Mouse (Mus musculus) retina, adult 2 months (tissue): ENCODE results near the gene Sox10.

ENCODE experiments used
- DNase-seq: peaks from one replicate; pipeline ENCODE4 v3.0.0-alpha.2; 2012; ENCODE audit warnings: low read depth, low spot score

The Sox10 gene

DNA sequence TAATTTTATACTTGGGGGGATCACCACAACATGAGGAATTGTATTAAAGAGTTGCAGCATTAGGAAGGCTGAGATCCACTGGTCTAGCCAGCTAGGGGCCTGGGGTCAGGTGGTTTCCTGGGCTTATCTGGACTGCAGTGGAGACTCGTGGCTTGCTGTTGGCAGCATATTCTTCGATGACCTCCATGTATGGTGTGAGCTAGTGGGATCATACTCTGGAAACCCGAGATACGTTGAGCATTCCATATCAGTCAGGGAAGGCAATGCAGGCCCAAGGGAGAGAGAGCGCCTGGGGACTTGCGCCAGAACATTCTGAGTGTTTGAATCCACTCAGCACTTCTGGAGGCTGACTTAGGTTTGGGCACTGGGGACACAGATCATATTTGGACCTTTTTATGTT, 41.3 kb downstream of the Sox10 start:
- no peak for DNase-seq

DNA sequence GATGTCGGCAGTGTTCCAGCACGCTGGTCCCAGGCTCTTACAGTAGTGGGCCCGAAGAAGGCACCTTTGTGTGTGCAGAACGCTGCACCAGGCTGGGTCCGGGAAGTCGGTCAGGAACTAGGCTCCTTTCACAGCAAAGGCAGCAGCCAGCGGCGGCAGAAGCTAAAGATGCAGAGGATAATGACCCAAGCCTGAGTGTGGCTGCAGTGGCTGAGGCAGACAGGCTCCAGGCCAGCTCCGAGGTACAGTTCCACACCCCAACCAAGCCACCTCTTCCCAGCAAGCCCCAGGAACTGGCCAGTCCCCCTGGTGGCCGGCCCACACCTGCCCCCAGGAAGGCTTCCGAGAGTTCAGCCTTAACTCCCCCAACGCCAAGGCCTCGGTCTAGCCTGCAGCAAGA, 42.5 kb downstream of the Sox10 start:
- DNase-seq: no peak

- no peak for DNase-seq
Observed at GRCm38 (mm10) chr15:79122119-79122518, 42.9 kb downstream of the Sox10 start.

DNA sequence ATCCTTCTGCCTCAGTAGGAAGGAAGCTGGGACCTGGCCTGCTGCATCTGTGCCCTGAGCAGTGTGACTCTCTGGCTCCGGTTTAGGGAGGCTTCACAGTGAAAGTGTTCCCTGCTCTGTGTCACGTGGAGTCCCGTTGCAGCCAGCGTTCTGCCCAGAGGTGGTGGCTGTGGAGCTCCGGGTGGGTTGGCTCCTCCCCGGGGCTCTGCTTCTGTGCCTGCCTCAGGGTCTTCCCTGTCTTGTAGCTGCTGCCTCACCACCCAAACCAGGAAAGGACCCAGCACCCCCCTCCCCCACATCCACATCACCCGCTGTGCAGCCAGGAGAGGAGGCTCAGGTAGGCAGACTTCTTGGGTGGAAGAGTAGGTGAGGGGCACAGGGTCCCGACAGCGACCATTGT, 45.5 kb downstream of the Sox10 start:
- DNase-seq: no peak

DNA sequence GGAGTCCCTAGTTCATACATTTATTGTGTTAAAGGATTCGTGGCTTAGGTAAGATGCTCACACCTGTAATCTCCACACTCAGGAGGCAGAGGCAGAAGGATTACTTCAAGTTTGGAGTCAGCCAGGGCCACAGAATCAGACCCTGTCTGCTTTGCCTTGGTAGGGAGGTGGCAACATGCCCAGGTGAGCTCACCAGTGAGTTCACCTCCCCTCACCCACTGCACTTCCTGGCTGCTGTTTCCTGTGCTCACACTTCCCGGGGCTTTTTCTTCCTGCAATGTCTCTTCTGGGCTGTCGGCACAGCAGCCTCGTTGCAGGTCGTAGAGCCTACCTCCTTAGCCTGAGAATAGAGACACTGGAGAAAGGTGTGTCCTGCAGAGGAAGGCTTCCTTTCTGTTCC, 49.8 kb downstream of the Sox10 start:
- no peak for DNase-seq

- DNase-seq: no peak
Observed at GRCm38 (mm10) chr15:79111774-79112173, 53.3 kb downstream of the Sox10 start.

DNA sequence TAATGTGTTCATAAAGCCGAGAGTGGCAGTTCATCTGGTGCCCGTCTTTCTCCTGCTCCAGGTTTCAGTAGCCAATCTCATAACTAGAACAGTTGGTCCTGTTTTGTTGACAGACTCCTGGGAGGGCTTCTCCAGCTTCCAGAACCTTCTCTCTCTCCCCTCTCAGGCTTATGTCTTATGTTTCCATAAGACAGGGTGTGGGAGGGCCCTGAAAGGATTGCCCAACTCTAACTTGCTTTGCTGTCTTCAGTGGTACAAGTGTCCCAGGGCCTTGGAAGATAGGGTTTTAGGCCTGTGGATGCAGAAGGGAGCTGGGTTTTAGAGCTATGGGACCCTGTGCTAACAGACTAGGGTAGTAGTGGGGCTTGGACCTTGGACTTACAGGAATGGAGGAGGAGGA, 54.5 kb downstream of the Sox10 start:
- no peak for DNase-seq

DNA sequence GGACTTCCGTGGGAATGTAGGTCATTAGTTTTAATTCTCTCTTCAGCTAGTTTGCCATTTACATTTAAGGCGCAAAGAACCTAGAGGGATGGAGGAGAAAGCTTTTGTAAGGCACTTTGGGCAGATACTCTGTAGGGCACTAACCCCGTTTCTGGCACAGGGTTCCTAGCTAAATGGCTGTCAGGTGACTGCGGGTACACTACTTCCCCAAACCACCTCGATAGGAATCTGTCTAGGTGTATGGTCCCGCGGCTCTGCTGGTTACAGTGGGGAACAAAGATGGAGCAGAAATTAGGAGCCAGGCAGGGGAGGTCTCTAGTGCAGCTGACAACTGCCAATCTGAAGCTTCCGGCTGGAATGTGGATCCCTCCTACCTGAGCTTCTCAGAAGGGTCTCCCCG, 55.0 kb downstream of the Sox10 start:
- no peak for DNase-seq

DNA sequence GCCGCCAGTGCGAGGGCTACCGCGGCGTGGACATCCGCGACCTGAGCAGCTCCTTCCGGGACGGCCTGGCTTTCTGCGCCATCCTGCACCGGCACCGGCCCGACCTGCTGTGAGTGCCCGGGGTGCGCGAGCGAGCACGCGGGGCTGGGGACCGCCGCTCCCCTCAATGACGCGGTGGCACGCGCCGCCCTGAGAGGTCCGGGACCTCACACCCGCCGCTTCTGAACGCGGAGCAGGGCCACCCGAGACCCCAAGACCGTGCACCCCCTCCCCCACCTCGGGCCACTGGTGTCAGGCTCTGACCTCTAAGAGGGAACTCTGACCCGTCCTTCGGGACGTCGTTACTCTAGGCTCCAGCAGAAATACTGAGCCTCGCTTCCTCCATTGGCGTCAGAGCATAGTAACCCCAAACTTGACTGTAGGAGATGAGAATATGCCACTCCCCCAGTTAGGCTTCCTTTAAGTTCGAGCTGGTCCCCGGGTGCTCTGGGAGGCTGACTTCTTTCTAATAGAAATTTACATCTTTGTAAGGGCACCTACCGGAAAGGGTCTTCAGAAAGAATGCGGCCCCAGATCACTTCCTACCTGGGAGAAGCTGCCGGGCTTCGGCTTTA, 55.6 kb downstream of the Sox10 start:
- no peak for DNase-seq

DNA sequence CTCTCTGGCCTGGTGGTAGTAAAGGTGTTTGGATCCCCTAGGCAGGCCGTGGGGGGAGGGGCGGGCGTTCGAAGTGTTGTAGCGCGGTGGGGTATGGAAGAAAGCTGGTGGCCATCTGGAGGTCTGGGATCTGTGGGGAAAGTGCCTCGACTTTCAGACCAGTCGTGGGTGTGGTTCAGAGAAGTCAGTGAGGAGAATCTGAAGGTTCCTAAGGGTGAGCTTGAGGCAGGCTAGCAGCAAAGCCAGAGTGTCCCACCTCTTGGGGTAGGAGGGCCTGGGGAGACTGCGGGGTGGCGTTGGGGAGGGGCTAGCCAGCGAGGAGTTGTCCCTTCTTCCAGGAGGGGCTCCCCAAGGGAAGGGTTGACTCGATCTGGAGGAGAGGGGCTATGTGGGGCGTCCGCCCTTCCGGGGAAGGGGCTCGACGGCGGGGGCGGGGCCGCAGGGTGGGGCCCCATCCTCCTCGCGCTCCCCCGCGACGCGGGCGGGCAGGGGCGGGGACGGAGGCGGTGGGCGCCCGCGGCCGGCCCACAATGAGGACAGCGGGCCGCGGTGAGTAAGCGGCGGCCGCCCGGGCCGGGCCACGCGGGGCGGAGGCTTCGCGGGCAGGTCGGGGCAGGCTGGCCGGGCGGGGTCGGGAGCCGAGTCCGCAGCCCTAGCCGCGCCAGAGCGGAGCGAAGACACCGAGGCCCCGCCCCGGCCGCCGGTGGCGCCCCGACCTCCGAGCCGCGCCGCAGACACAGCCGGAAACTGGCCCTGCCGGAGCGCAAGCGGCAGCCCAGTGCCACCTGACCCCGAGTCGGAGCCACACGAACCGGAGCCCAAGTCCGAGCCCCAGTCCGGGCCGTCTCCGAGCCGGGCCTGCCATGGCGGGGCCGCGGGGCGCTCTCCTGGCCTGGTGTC, 56.4 kb downstream of the Sox10 start, which contains the start of gene Micall1:
Micall1 (plus strand) TSS at position 478 of the 900 bp plus-strand sequence.
- no peak for DNase-seq

DNA sequence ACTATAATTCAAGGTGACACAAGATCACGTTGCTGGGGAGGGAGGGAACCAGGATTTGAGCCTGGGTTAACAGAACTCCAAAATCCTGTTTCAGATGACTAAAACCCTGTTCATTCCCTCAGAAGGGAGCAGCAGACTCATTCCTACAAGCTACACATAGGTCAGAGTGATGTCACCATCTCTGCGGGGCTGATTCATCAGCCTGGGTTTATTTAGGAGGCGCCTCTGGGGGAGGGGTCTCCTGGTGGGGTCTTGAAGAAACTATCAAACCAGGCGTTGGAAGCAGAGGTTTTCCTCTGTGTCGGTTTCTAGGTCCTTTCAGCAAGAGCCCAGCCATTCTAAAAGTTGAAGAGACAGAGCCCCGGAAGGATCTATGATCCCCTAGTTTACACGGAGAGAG, 57.1 kb downstream of the Sox10 start:
- DNase-seq: no peak

GRCm38 (mm10) chr15:79105804-79106203, 59.2 kb downstream of the Sox10 start:
- DNase-seq: no peak
